Mouse (Mus musculus): Measurements from ENCODE around the gene Ypel3. TPM values are rescaled to one million over a fixed set of nuclear protein-coding genes. Genes with fewer than 3 reads are reported as not detected.
"Not testable (repeated sequence)": the region's sequence is repeated elsewhere in the genome, so short reads cannot be mapped to it uniquely, and the experiment has no call there.

Ypel3 gene
- 218 and 255 TPM in 2 replicates for polyA plus RNA-seq (2014; fragmentation: Nextera tagmentation; extraction: Ambion mirVana)

DNA sequence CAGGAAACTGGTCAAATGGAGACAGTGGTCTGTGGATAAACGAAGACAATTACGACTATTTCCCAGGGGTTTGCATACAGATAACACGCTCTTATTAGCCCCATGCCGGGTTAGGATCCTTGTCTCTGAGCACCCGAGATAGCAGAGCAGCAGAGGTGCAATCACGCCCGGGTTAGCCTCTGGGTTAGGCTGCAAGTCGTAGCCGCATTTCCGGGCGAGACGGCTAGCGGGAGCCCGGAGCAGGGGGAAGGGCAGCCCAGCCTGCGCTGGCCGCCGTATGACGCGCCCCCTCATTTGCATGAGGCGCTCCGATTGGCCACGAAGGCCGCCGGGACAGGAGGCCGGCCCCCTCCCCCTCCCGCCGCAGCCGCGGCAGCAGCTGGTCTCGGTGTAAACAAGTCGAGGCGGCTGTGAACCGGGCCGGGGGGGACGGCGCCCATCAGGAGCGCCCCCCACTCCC is at the start of gene Ypel3:
Ypel3 (plus strand) TSS at position 358 of the 460 bp plus-strand sequence.
- DNase-seq, result peak; percentile 96
- Histone ChIP-seq H3K27ac (replicated peaks; ENCODE audit: low read depth, low read length) (peak within 1 kb of the TSS; percentile 85), H3K9ac (replicated peaks; ENCODE audit: low read length) (peak within 1 kb of the TSS; percentile 94), H3K4me3 (replicated peaks; ENCODE audit: low read depth, low read length) (peak within 1 kb of the TSS; percentile 80), H3K9me3 (ENCODE audit: control insufficient read depth, low read length) (no peaks in the 10 kb centered on the region), H3K4me1 (ENCODE audit: control insufficient read depth, insufficient read depth, low read length) (peaks cover 37% of the 10 kb centered on the region), H3K36me3 (ENCODE audit: control insufficient read depth, insufficient read depth, low read length) (peaks cover 19% of the 10 kb centered on the region), H3K4me2 (ENCODE audit: low read length) (peak within 1 kb of the TSS; percentile 95), H3K27me3 (ENCODE audit: control insufficient read depth, insufficient read depth, low read length) (no peaks in the 10 kb centered on the region)
- ATAC-seq (ENCODE audit: low FRiP score, low TSS enrichment), result peak; percentile 89
- WGBS, result under 1% methylated on average over 37 of the region's 37 CpGs

DNA sequence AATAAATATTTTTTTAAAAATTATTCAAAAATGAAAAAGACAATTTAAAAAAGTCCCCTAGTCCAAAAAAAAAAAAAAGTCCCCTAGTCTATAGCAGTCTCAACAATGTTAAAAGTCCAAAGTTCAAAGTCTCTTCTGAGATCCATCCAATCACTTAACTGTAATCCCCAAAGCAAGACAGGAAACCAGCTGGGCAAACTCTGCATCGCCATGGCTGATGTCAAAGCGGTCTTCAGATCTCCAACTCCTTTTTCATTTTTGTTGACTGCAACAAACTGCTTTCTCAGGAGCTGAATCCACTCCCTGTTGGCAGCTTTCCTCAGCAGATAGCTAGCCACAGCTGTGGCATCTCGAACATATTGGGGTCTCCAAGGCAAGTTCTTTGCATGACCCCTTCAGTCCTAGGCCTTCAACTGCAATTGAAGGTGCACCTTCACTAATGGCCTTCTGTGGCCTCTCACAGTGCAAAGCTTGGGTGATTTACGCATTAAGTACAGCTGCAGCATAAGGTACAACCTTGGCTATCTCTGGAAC is 46.4 kb upstream of the Ypel3 start:
- not testable (repeated sequence) for H3K36me3 ChIP-seq (ENCODE audit: control insufficient read depth, insufficient read depth, low read length); H3K9me3 ChIP-seq (ENCODE audit: control insufficient read depth, low read length); H3K4me2 ChIP-seq (ENCODE audit: low read length); H3K27me3 ChIP-seq (ENCODE audit: control insufficient read depth, insufficient read depth, low read length); DNase-seq; H3K4me1 ChIP-seq (ENCODE audit: control insufficient read depth, insufficient read depth, low read length); ATAC-seq (ENCODE audit: low FRiP score, low TSS enrichment); H3K27ac ChIP-seq (replicated peaks; ENCODE audit: low read depth, low read length); H3K4me3 ChIP-seq (replicated peaks; ENCODE audit: low read depth, low read length); H3K9ac ChIP-seq (replicated peaks; ENCODE audit: low read length)
- 85% methylated on average over 4 of the region's 4 CpGs for WGBS

- 86% methylated on average over 8 of the region's 8 CpGs for WGBS
Observed at GRCm38 (mm10) chr7:126736122-126736521, 40.6 kb upstream of the Ypel3 start.

GRCm38 (mm10) chr7:126739551-126739950 is 37.2 kb upstream of the Ypel3 start:
- H3K36me3 ChIP-seq (ENCODE audit: control insufficient read depth, insufficient read depth, low read length), result no peaks in the 10 kb centered on the region
- H3K4me3 ChIP-seq (replicated peaks; ENCODE audit: low read depth, low read length), result no peak overlapping the region
- H3K27ac ChIP-seq (replicated peaks; ENCODE audit: low read depth, low read length), result no peak overlapping the region
- no peaks in the 10 kb centered on the region for H3K27me3 ChIP-seq (ENCODE audit: control insufficient read depth, insufficient read depth, low read length)
- H3K4me1 ChIP-seq (ENCODE audit: control insufficient read depth, insufficient read depth, low read length), result no peaks in the 10 kb centered on the region
- DNase-seq (no peak), ATAC-seq (ENCODE audit: low FRiP score, low TSS enrichment) (no peak)
- no peak overlapping the region for H3K9ac ChIP-seq (replicated peaks; ENCODE audit: low read length)
- WGBS, result 75% methylated on average over 17 of the region's 17 CpGs
- no peak overlapping the region for H3K4me2 ChIP-seq (ENCODE audit: low read length)
- no peaks in the 10 kb centered on the region for H3K9me3 ChIP-seq (ENCODE audit: control insufficient read depth, low read length)

More at GRCm38 (mm10) chr7:126736122-126736521, 40.6 kb upstream of the Ypel3 start:
- Histone ChIP-seq H3K4me3 (replicated peaks; ENCODE audit: low read depth, low read length) (no peak overlapping the region), H3K9ac (replicated peaks; ENCODE audit: low read length) (no peak overlapping the region), H3K36me3 (ENCODE audit: control insufficient read depth, insufficient read depth, low read length) (no peaks in the 10 kb centered on the region), H3K4me1 (ENCODE audit: control insufficient read depth, insufficient read depth, low read length) (no peaks in the 10 kb centered on the region), H3K9me3 (ENCODE audit: control insufficient read depth, low read length) (no peaks in the 10 kb centered on the region), H3K27me3 (ENCODE audit: control insufficient read depth, insufficient read depth, low read length) (no peaks in the 10 kb centered on the region), H3K27ac (replicated peaks; ENCODE audit: low read depth, low read length) (no peak overlapping the region), H3K4me2 (ENCODE audit: low read length) (no peak overlapping the region)
- DNase-seq (no peak), ATAC-seq (ENCODE audit: low FRiP score, low TSS enrichment) (no peak)

- H3K4me2 ChIP-seq (ENCODE audit: low read length), result no peak overlapping the region
- WGBS, result 65% methylated on average over 13 of the region's 13 CpGs
- H3K9ac ChIP-seq (replicated peaks; ENCODE audit: low read length), result no peak overlapping the region
- no peak overlapping the region for H3K27ac ChIP-seq (replicated peaks; ENCODE audit: low read depth, low read length)
- ATAC-seq (ENCODE audit: low FRiP score, low TSS enrichment) (no peak), DNase-seq (no peak)
- no peaks in the 10 kb centered on the region for H3K4me1 ChIP-seq (ENCODE audit: control insufficient read depth, insufficient read depth, low read length)
- H3K27me3 ChIP-seq (ENCODE audit: control insufficient read depth, insufficient read depth, low read length), result no peaks in the 10 kb centered on the region
- no peaks in the 10 kb centered on the region for H3K9me3 ChIP-seq (ENCODE audit: control insufficient read depth, low read length)
- no peaks in the 10 kb centered on the region for H3K36me3 ChIP-seq (ENCODE audit: control insufficient read depth, insufficient read depth, low read length)
- H3K4me3 ChIP-seq (replicated peaks; ENCODE audit: low read depth, low read length), result no peak overlapping the region
Observed at GRCm38 (mm10) chr7:126740132-126740735, 36.5 kb upstream of the Ypel3 start.

GRCm38 (mm10) chr7:126740977-126741376 is 35.8 kb upstream of the Ypel3 start:
- Histone ChIP-seq H3K36me3 (ENCODE audit: control insufficient read depth, insufficient read depth, low read length) (no peaks in the 10 kb centered on the region), H3K27me3 (ENCODE audit: control insufficient read depth, insufficient read depth, low read length) (no peaks in the 10 kb centered on the region), H3K27ac (replicated peaks; ENCODE audit: low read depth, low read length) (no peak overlapping the region), H3K4me1 (ENCODE audit: control insufficient read depth, insufficient read depth, low read length) (no peaks in the 10 kb centered on the region), H3K9me3 (ENCODE audit: control insufficient read depth, low read length) (no peaks in the 10 kb centered on the region), H3K4me3 (replicated peaks; ENCODE audit: low read depth, low read length) (no peak overlapping the region), H3K4me2 (ENCODE audit: low read length) (no peak overlapping the region), H3K9ac (replicated peaks; ENCODE audit: low read length) (no peak overlapping the region)
- 85% methylated on average over 5 of the region's 5 CpGs for WGBS
- no peak for DNase-seq
- ATAC-seq (ENCODE audit: low FRiP score, low TSS enrichment), result no peak

GRCm38 (mm10) chr7:126741452-126741851 is 35.3 kb upstream of the Ypel3 start:
- ATAC-seq (ENCODE audit: low FRiP score, low TSS enrichment), result no peak
- Histone ChIP-seq H3K9ac (replicated peaks; ENCODE audit: low read length) (no peak overlapping the region), H3K9me3 (ENCODE audit: control insufficient read depth, low read length) (no peaks in the 10 kb centered on the region), H3K27me3 (ENCODE audit: control insufficient read depth, insufficient read depth, low read length) (no peaks in the 10 kb centered on the region), H3K4me1 (ENCODE audit: control insufficient read depth, insufficient read depth, low read length) (no peaks in the 10 kb centered on the region), H3K4me2 (ENCODE audit: low read length) (no peak overlapping the region), H3K36me3 (ENCODE audit: control insufficient read depth, insufficient read depth, low read length) (no peaks in the 10 kb centered on the region), H3K4me3 (replicated peaks; ENCODE audit: low read depth, low read length) (no peak overlapping the region), H3K27ac (replicated peaks; ENCODE audit: low read depth, low read length) (no peak overlapping the region)
- DNase-seq, result no peak
- 91% methylated on average over 5 of the region's 5 CpGs for WGBS

- H3K4me3 ChIP-seq (replicated peaks; ENCODE audit: low read depth, low read length), result no peak overlapping the region
- no peaks in the 10 kb centered on the region for H3K36me3 ChIP-seq (ENCODE audit: control insufficient read depth, insufficient read depth, low read length)
- H3K9ac ChIP-seq (replicated peaks; ENCODE audit: low read length), result no peak overlapping the region
- no peaks in the 10 kb centered on the region for H3K4me1 ChIP-seq (ENCODE audit: control insufficient read depth, insufficient read depth, low read length)
- ATAC-seq (ENCODE audit: low FRiP score, low TSS enrichment), result no peak
- H3K4me2 ChIP-seq (ENCODE audit: low read length), result no peak overlapping the region
- no peaks in the 10 kb centered on the region for H3K27me3 ChIP-seq (ENCODE audit: control insufficient read depth, insufficient read depth, low read length)
- 94% methylated on average over 13 of the region's 13 CpGs for WGBS
- no peak overlapping the region for H3K27ac ChIP-seq (replicated peaks; ENCODE audit: low read depth, low read length)
- no peaks in the 10 kb centered on the region for H3K9me3 ChIP-seq (ENCODE audit: control insufficient read depth, low read length)
- DNase-seq, result no peak
Observed at GRCm38 (mm10) chr7:126741964-126742482, 34.7 kb upstream of the Ypel3 start.

DNA sequence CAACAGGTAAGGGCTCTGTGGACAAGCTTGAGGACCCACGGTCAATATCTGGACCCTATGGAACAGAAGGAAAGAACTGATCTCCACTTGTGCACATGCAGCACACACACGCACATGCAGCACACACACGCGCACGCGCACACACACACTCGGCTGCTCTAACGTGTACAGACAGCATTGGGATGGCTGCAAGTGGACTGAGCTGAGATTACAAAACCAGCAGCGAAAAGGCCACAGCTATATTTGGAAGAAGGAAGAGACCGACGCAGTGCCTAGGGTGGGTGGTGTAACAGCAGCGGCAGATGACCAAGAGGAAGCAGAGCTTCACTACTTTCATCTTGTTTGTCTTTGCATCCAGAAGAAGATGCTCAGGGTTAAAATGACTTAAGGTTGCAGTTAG is 30.7 kb upstream of the Ypel3 start:
- no peak overlapping the region for H3K4me3 ChIP-seq (replicated peaks; ENCODE audit: low read depth, low read length)
- H3K27me3 ChIP-seq (ENCODE audit: control insufficient read depth, insufficient read depth, low read length), result no peaks in the 10 kb centered on the region
- H3K4me1 ChIP-seq (ENCODE audit: control insufficient read depth, insufficient read depth, low read length), result no peaks in the 10 kb centered on the region
- no peak overlapping the region for H3K27ac ChIP-seq (replicated peaks; ENCODE audit: low read depth, low read length)
- H3K9me3 ChIP-seq (ENCODE audit: control insufficient read depth, low read length), result no peaks in the 10 kb centered on the region
- H3K36me3 ChIP-seq (ENCODE audit: control insufficient read depth, insufficient read depth, low read length), result no peaks in the 10 kb centered on the region
- WGBS, result 93% methylated on average over 12 of the region's 12 CpGs
- no peak overlapping the region for H3K9ac ChIP-seq (replicated peaks; ENCODE audit: low read length)
- no peak for ATAC-seq (ENCODE audit: low FRiP score, low TSS enrichment)
- no peak overlapping the region for H3K4me2 ChIP-seq (ENCODE audit: low read length)
- no peak for DNase-seq

All from midbrain, embryonic 14.5 days (tissue).